Mouse (Mus musculus): Measurements from ENCODE around the gene Gm10128. TPM values are rescaled to one million over a fixed set of nuclear protein-coding genes. Genes with fewer than 3 reads are reported as not detected.
"Not testable (repeated sequence)": the region's sequence is repeated elsewhere in the genome, so short reads cannot be mapped to it uniquely, and the experiment has no call there.

Gm10128 gene
- polyA plus RNA-seq (2012; rRNA removed): not detected in 2 replicates

DNA sequence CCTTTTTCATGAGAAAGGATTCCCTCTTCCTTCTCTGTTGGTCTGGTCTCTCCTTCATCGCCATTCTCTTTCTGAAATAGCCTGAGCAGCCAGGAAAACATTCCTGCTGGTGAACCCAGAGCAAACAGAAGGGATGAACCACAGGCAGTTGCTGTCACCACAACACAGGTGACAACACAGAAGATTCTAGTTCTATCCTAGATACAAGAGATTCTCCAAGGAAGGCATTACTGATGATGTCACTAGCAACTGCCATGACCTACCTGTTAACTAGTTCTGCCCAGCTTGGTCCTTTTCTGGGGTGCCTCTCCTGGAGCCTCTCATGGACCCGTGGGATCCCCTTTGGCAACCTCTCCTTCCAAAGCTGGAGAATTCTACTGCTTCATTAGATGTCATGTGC, at the start of gene Gm10128:
TSS of gene Gm10128 (minus strand) at position 101 of the 400 bp plus-strand sequence.
- H3K36me3 ChIP-seq (ENCODE audit: control insufficient read depth, insufficient read depth, low read length); H3K4me3 ChIP-seq (ENCODE audit: control insufficient read depth, low read depth, low read length); H3K27me3 ChIP-seq (ENCODE audit: control insufficient read depth, insufficient read depth, low read length); H3K27ac ChIP-seq (ENCODE audit: control insufficient read depth, insufficient read depth, low read depth, low read length); H3K4me1 ChIP-seq (ENCODE audit: control insufficient read depth, insufficient read depth, low read length): not testable (repeated sequence)

DNA sequence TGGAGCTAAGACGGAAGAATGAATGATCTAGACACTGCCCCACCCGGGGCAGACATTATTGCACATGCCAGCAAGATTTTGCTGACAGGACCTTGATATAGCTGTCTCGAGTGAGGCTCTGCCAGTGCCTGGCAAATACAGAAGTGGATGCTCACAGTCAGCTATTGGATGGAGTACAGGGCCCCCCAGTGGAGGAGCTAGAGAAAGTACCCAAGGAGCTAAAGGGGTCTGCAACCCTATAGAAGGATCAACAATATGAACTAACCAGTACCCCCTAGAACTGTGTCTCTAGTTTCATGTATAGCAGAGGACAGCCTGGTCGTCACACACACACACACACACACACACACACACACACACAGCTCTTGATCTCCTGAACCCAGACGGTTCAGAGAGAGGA, 37.4 kb upstream of the Gm10128 start:
- not testable (repeated sequence) for H3K4me3 ChIP-seq (ENCODE audit: control insufficient read depth, low read depth, low read length); H3K36me3 ChIP-seq (ENCODE audit: control insufficient read depth, insufficient read depth, low read length); H3K27ac ChIP-seq (ENCODE audit: control insufficient read depth, insufficient read depth, low read depth, low read length); H3K27me3 ChIP-seq (ENCODE audit: control insufficient read depth, insufficient read depth, low read length); H3K4me1 ChIP-seq (ENCODE audit: control insufficient read depth, insufficient read depth, low read length)

DNA sequence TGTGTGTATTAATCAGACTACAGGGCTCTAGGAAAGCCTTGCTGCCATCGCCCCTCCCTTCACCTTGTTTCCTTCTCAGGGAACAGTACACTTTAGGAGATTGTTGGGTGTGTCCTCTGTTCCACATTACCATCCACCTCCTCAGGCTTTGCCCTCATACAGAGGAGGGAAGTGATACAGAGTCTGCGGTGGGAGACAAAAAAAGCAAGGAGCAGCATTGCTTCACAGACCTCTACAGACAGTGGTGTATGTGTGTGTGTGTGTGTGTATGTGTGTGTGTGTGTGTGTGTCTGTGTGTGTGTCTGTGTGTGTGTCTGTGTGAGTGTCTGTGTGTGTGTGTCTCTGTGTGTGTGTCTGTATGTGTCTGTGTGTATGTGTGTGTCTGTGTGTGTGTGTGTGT, 18.7 kb upstream of the Gm10128 start:
- not testable (repeated sequence) for H3K27me3 ChIP-seq (ENCODE audit: control insufficient read depth, insufficient read depth, low read length); H3K27ac ChIP-seq (ENCODE audit: control insufficient read depth, insufficient read depth, low read depth, low read length); H3K4me3 ChIP-seq (ENCODE audit: control insufficient read depth, low read depth, low read length); H3K4me1 ChIP-seq (ENCODE audit: control insufficient read depth, insufficient read depth, low read length); H3K36me3 ChIP-seq (ENCODE audit: control insufficient read depth, insufficient read depth, low read length)

- H3K36me3 ChIP-seq (ENCODE audit: control insufficient read depth, insufficient read depth, low read length); H3K4me3 ChIP-seq (ENCODE audit: control insufficient read depth, low read depth, low read length); H3K27me3 ChIP-seq (ENCODE audit: control insufficient read depth, insufficient read depth, low read length); H3K4me1 ChIP-seq (ENCODE audit: control insufficient read depth, insufficient read depth, low read length); H3K27ac ChIP-seq (ENCODE audit: control insufficient read depth, insufficient read depth, low read depth, low read length): not testable (repeated sequence)
These were observed 14.6 kb upstream of the Gm10128 start for GRCm38 (mm10) chr14:7658101-7659074.

DNA sequence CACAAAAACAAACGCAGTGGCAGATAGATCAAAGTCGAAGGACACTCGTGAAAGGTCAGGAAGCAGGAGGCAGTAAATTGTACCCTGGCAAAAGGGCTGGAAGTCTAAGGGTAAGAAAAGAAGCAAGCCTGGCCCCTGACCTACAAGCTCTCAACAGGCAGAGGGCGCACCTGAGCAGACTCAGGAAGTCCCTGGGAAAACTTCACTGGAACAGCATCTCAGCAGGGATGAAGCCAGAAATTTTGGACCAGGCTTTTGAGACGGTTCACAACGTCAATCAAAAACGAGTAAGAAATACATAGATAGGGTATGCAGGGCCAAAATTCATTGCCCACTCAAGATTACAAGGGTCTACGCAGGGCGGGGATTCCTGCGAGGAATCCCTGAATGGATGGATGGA, 13.7 kb upstream of the Gm10128 start:
- not testable (repeated sequence) for H3K27me3 ChIP-seq (ENCODE audit: control insufficient read depth, insufficient read depth, low read length); H3K27ac ChIP-seq (ENCODE audit: control insufficient read depth, insufficient read depth, low read depth, low read length); H3K4me1 ChIP-seq (ENCODE audit: control insufficient read depth, insufficient read depth, low read length); H3K36me3 ChIP-seq (ENCODE audit: control insufficient read depth, insufficient read depth, low read length); H3K4me3 ChIP-seq (ENCODE audit: control insufficient read depth, low read depth, low read length)

DNA sequence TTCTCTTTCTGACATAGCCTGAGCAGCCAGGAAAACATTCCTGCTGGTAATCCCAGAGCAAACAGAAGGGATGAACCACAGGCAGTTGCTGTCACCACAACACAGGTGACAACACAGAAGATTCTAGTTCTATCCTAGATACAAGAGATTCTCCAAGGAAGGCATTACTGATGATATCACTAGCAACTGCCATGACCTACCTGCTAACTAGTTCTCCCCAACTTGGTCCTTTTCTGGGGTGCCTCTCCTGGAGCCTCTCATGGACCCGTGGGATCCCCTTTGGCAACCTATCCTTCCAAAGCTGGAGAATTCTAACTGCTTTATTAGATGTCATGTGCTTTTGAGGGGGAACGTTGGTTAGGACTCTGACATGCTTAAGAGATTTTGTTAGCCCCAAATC, 48.3 kb downstream of the Gm10128 start, which contains the start of gene Gm10338:
TSS of gene Gm10338 (minus strand) at position 101 of the 400 bp plus-strand sequence.
- not testable (repeated sequence) for H3K27me3 ChIP-seq (ENCODE audit: control insufficient read depth, insufficient read depth, low read length); H3K4me1 ChIP-seq (ENCODE audit: control insufficient read depth, insufficient read depth, low read length); H3K36me3 ChIP-seq (ENCODE audit: control insufficient read depth, insufficient read depth, low read length); H3K4me3 ChIP-seq (ENCODE audit: control insufficient read depth, low read depth, low read length); H3K27ac ChIP-seq (ENCODE audit: control insufficient read depth, insufficient read depth, low read depth, low read length)

Other genes starting within 250 kb of the Gm10128 start
- gene Gm3755, start 193.1 kb downstream of the Gm10128 start, polyA plus RNA-seq (2012; rRNA removed): 0.33 and 0.71 TPM in 2 replicates
- 0.55 and 1.7 TPM in 2 replicates for gene Gm3752, start 160.2 kb downstream of the Gm10128 start, polyA plus RNA-seq (2012; rRNA removed)
- gene Gm3558, start 75.4 kb downstream of the Gm10128 start, polyA plus RNA-seq (2012; rRNA removed): 1.0 and 1.8 TPM in 2 replicates
- gene Gm10338, start 48.4 kb downstream of the Gm10128 start, polyA plus RNA-seq (2012; rRNA removed): 12.1 and 15.5 TPM in 2 replicates
- gene Gm26661, start 147.6 kb upstream of the Gm10128 start, polyA plus RNA-seq (2012; rRNA removed): 126 TPM in 2 replicates
- gene Flnb, start 174.0 kb upstream of the Gm10128 start, polyA plus RNA-seq (2012; rRNA removed): 9.8 and 11.3 TPM in 2 replicates